Mouse (Mus musculus) gonadal fat pad, adult 2 months (tissue): ENCODE results near the gene Hspa1a. TPM values are rescaled to one million over a fixed set of nuclear protein-coding genes. Genes with fewer than 3 reads are reported as not detected.
"Not testable (repeated sequence)": the region's sequence is repeated elsewhere in the genome, so short reads cannot be mapped to it uniquely, and the experiment has no call there.

Experiments
- DNase-seq: peaks from one replicate; pipeline ENCODE4 v3.0.0-alpha.2; 2012; ENCODE audit warnings: low read depth
- polyA plus RNA-seq: library from polyadenylated mRNA; depleted of rRNA; stranded (reverse); fragments of >200 nt; gene quantifications from 2 replicates; pipeline ENCODE4 v1.2.3, GENCODE M21; 2012

Hspa1a gene
- polyA plus RNA-seq, 1 experiment, result 37.0 TPM

DNA sequence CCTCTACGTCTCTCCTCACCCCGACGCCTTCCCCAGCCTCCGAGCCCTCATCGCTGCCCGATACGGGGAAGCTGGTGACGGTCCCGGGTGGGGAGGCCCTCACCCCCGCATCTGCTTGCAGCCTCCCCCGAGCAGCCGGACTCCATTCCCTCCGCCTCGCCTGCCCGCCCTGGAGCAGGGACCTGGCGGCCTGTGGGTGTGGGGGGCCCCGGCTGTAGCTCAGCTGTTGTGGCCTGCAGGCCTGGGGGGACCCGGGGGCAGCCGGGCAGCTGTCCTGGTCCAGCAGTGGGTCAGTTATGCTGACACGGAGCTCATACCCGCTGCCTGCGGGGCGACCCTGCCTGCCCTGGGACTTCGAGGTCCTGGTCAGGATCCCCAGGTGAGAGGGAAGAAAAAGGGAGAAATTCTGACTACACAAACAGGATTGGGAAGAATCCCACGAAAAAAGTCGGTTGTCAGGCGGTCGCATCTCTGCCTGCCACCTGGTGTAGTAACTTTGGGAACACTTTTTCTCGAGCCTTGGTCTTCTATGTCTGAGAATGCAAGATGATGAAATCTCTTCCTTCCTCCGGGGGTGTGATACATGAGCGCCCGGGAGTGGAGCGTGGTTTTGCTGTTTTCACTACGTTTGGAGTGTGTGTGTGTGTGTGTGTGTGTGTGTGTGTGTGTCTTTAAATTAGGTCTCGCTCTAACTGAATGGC lies 29.6 kb upstream of the Hspa1a start:
- no peak for DNase-seq

DNA sequence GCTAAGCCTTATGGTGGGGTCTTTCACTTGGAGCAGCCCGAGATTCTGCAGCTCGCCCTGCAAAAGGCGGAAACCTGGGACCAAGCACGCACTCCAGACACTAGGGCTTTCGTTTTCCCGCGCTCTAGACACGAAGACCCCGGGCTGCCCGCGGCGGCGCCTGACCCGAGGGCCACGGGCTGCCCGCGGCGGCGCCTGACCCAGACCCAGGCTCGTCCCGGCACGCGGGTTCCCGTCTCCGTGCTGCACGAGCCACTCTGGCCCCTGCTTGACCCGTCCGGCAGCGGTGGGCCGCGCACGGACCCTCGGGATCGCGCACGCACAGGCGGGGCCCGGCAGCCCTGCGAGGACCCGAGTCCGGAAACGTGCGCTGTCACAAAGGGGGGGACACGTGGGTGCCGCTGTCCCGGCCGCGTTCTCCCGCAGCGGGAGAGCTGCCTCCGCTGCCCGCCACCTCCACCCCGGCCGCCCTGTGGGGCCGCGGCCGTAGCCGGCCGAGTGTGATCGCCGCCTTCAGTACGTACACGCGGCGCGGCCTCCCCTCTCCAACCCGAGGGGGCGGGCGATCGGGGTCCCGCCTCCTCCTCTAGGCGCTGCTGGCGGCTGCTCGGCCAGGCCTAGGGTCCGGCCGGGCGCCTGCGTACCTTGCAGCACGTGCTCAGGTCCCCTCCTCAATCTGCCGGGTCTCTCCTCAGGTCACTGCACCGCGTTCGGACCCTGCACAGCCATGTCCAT lies 28.9 kb upstream of the Hspa1a start, which contains the start of gene Vars:
TSS of gene Vars (plus strand) at position 271 of the 735 bp plus-strand sequence.
- no peak for DNase-seq

- DNase-seq, result not testable (repeated sequence)
Observed at GRCm38 (mm10) chr17:34999871-35000716, 28.1 kb upstream of the Hspa1a start.

DNA sequence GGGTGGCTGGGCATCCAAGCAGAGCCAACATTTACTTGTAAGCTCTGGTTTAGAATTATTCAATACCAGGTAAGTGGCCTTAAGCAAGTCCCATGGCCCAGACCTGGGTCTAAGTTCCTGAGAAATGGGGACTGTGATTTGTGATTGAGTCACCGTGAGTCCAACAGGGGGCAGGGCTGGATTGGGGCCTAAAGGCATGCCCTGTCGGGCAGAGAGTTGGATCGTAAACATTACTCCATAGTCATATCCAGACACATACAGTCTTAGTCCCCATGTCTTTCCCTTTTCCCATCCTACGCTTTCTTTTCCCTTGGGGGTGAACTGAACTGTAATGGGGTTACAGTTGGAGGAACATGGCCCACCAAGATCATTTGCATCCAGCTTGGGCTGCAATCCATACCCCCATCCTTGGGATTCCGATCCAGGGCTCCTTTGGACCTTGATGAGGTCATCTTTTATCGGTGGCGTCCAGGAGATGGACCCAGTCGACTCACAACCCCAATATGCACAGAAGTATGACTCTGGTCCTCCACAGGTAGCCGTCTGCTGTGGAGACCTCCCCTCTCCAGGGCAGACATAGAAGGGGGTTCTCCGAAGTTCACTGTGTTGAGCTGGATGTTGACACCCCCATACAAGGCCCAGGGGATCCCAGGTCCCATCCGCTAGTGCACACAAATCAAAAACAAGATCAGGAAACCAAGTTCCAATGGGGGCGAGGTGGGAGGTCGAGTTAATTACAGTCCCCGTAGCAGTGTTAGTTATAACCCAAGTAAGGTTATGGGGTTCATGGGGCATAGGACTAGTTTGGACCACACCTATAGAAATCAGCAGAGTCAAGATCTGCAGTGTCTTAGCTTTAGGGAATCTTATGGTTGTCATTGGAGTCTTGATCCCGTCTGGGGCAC lies 26.8 kb upstream of the Hspa1a start:
- no peak for DNase-seq

- DNase-seq, result no peak
Observed at GRCm38 (mm10) chr17:34997142-34997483, 25.2 kb upstream of the Hspa1a start.

GRCm38 (mm10) chr17:34996411-34997141 lies 24.6 kb upstream of the Hspa1a start:
- no peak for DNase-seq

DNA sequence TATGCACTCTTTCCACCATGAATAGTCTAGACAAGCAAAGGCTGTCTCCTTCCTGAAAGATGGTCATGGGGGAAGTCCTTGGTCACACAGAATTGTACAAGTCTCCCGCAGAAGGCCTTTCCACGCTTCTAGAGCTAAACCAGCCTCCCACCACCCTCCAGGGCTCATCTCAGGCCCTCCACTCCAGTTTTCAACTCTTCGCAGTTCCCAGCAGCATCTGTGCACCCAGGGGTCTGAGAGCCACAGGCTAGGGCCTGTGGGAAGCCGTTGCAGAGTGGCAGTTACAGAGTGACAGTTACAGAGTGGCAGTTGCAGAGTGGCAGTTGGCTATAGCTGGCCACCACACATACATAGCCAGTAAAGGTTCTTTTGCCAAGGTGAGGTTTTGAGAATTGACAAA lies 24.0 kb upstream of the Hspa1a start:
- DNase-seq, result not testable (repeated sequence)

DNA sequence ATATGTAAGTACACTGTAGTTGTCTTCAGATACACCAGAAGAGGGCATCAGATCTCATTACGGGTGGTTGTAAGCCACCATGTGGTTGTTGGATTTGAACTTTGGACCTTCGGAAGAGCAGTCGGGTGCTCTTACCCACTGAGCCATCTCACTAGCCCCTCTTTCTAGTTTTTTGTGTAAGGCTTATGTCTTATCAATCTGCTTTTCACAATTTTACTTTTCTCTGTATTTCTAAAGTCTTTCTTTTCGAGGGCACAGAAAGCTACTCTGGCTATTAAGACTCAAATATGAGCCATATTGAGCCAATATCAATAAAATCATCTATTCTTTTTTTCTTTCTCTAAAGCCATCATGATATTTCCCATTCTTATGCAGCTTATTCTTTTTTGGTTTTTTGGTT lies 23.2 kb upstream of the Hspa1a start:
- DNase-seq, result not testable (repeated sequence)

GRCm38 (mm10) chr17:34994751-34995150 lies 22.8 kb upstream of the Hspa1a start:
- DNase-seq, result no peak

DNA sequence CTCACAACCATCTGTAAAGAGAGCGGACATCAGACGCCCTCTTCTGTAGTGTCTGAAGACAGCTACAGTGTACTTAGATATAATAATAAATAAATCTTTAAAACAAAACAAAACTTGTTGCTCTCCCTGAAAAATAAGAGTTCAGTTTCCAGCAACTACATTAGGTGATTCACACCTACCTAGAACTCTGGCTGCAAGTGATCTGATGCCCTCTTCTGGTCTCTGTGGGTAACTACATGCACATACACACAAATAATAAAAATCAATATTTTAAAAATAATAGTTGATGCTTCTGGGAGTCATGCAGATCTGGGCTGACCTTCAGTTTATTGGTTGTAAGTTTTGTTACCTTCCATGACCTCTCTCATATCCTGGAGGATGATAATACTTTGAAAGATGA lies 12.3 kb upstream of the Hspa1a start:
- DNase-seq, result no peak

GRCm38 (mm10) chr17:34982328-34982727 lies 10.4 kb upstream of the Hspa1a start:
- DNase-seq, result no peak

DNA sequence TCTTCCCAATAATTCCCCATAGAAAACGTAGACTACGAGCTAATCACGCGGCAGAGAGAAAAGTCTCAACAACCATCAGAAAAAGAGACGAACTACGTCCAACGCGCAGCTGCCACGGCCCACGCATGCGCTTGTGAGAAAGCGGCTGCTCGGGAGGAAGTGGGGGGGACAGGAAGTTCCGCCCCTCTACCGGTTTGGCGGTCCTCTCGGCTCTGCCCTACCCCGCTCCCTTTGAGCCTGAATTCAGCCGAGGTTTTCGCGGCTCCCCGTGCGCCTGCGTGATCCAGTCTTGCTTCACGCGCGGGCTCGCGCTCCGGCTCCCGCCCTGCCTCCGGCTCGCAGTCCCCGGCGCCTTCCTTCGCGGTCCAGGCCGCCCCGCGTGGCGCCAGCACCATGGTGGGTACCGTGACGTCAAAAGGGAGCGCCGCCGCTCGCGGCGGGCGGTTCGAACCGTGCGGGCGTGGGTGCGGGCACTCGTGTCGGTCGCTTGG lies 9.8 kb upstream of the Hspa1a start, which contains the start of gene Lsm2:
TSS of gene Lsm2 (plus strand) at position 173 of the 491 bp plus-strand sequence.
- DNase-seq, result no peak

DNA sequence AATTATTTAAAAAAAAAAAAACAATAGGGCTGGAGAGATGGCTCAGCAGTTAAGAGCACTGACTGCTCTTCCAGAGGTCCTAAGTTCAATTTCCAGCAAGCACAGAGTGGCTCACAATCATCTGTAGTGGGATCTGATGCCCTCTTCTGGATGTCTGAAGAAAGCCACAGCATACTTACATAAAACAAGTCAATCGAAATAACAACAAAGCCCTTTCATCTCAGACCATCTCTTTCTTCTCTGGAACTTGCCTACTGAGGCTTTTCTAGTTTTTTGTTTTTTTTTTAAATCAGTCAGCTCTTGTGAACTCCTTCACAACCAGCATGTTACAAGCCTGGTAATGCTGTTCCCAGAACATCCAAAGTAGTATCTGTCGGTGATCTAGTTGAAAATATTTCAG lies 8.7 kb upstream of the Hspa1a start:
- no peak for DNase-seq

DNA sequence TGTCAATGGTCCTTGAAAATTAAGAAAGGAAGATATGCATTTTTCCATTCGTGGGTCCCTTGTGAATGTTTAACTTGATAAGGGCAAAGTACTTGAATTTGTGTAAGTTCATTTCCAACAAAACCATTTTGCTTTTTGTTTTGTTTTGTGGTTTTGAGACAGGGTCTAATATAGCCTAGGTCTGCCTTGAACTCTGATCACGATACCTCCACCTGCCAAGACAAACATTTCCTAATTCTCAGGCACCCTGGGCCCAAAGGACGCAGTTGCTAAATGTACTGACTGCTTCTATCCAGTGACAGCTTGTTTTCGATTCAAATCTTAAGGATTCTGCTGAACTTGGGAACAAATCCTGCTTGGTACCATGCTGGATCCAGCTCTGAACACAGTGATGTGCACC lies 7.7 kb upstream of the Hspa1a start:
- no peak for DNase-seq

- DNase-seq, result no peak
Observed at GRCm38 (mm10) chr17:34978239-34978638, 6.3 kb upstream of the Hspa1a start.

DNA sequence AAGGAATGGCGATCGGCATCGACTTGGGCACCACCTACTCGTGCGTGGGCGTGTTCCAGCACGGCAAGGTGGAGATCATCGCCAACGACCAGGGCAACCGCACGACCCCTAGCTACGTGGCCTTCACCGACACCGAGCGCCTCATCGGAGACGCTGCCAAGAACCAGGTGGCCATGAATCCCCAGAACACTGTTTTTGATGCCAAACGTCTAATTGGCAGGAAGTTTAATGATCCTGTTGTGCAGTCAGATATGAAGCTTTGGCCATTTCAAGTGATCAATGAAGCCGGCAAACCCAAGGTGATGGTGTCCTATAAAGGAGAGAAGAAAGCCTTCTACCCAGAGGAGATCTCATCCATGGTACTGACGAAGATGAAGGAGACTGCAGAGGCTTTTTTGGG lies 5.0 kb upstream of the Hspa1a start:
- no peak for DNase-seq

GRCm38 (mm10) chr17:34975581-34976492 lies 3.9 kb upstream of the Hspa1a start:
- DNase-seq, result no peak

GRCm38 (mm10) chr17:34971694-34972068 lies 275 bp downstream of the Hspa1a start:
- DNase-seq, result not testable (repeated sequence)

GRCm38 (mm10) chr17:34970850-34971249 lies 1.1 kb downstream of the Hspa1a start:
- not testable (repeated sequence) for DNase-seq
